Mouse (Mus musculus) common myeloid progenitor, adult 5-6 weeks (primary cell): Measurements from ENCODE around the gene Zfp652. TPM values are rescaled to one million over a fixed set of nuclear protein-coding genes. Genes with fewer than 3 reads are reported as not detected.

ENCODE experiments used
- ATAC-seq: replicated peaks from 2 replicates; pipeline ENCODE4 v1.8.0; 2016; ENCODE audit warnings: low read depth, mild to moderate bottlenecking, moderate TSS enrichment, inconsistent platforms; ENCODE audit not compliant: poor library complexity, severe bottlenecking
- total RNA-seq: library from RNA; stranded (forward); fragments of 200-1000, 187-1606 nt; gene quantifications from 2 replicates; pipeline ENCODE4 v1.2.3, GENCODE M21; 2017

Gene Zfp652
- total RNA-seq, 1 experiment from 2014 or later: 22.2 TPM

GRCm38 (mm10) chr11:95760521-95760920 lies 48.0 kb downstream of the Zfp652 start:
- ATAC-seq: no peak

- no peak for ATAC-seq
Measured at GRCm38 (mm10) chr11:95762996-95763395, 50.5 kb downstream of the Zfp652 start.

GRCm38 (mm10) chr11:95764806-95765205 lies 52.3 kb downstream of the Zfp652 start:
- no peak for ATAC-seq

GRCm38 (mm10) chr11:95765334-95765733 lies 52.9 kb downstream of the Zfp652 start:
- ATAC-seq: no peak

- ATAC-seq: no peak
Measured at GRCm38 (mm10) chr11:95768244-95768643, 55.8 kb downstream of the Zfp652 start.

- ATAC-seq: no peak
Measured at GRCm38 (mm10) chr11:95769208-95769607, 56.7 kb downstream of the Zfp652 start.

- ATAC-seq: peak; percentile 69; the same call in 1 of the 2 replicates
Measured at GRCm38 (mm10) chr11:95770720-95771364, 58.4 kb downstream of the Zfp652 start.

- ATAC-seq: no peak
Measured at GRCm38 (mm10) chr11:95771665-95772064, 59.2 kb downstream of the Zfp652 start.

- ATAC-seq: no peak
Measured at GRCm38 (mm10) chr11:95773264-95773663, 60.8 kb downstream of the Zfp652 start.

- ATAC-seq: peak; percentile 89
Measured at GRCm38 (mm10) chr11:95777323-95778297, 65.1 kb downstream of the Zfp652 start.

- no peak for ATAC-seq
Measured at GRCm38 (mm10) chr11:95778831-95779251, 66.4 kb downstream of the Zfp652 start.

- ATAC-seq: no peak
Measured at GRCm38 (mm10) chr11:95779366-95779765, 66.9 kb downstream of the Zfp652 start.

GRCm38 (mm10) chr11:95780480-95780879 lies 68.0 kb downstream of the Zfp652 start:
- ATAC-seq: no peak

GRCm38 (mm10) chr11:95781557-95781956 lies 69.1 kb downstream of the Zfp652 start:
- no peak for ATAC-seq

GRCm38 (mm10) chr11:95783457-95783856 lies 71.0 kb downstream of the Zfp652 start:
- no peak for ATAC-seq

GRCm38 (mm10) chr11:95783958-95784357 lies 71.5 kb downstream of the Zfp652 start:
- no peak for ATAC-seq

- no peak for ATAC-seq
Measured at GRCm38 (mm10) chr11:95785675-95786074, 73.2 kb downstream of the Zfp652 start.

GRCm38 (mm10) chr11:95786511-95786910 lies 74.0 kb downstream of the Zfp652 start:
- ATAC-seq: no peak

GRCm38 (mm10) chr11:95789451-95789891 lies 77.0 kb downstream of the Zfp652 start:
- ATAC-seq: no peak

- ATAC-seq: no peak
Measured at GRCm38 (mm10) chr11:95791787-95792186, 79.3 kb downstream of the Zfp652 start.

- peak; percentile 36; the same call in 1 of the 2 replicates for ATAC-seq
Measured at GRCm38 (mm10) chr11:95792950-95793509, 80.6 kb downstream of the Zfp652 start.
